Mouse (Mus musculus): ENCODE results near the gene Nmrk2. TPM values are rescaled to one million over a fixed set of nuclear protein-coding genes. Genes with fewer than 3 reads are reported as not detected.

Gene Nmrk2
- polyA plus RNA-seq, 1 experiment, result not detected

- DNase-seq (ENCODE audit: low read depth), result no peak
These were observed 36.7 kb downstream of the Nmrk2 start for GRCm38 (mm10) chr10:81165118-81165517.

GRCm38 (mm10) chr10:81162318-81162652, 39.6 kb downstream of the Nmrk2 start:
- DNase-seq (ENCODE audit: low read depth), result no peak

- DNase-seq (ENCODE audit: low read depth), result no peak
These were observed 40.1 kb downstream of the Nmrk2 start for GRCm38 (mm10) chr10:81161602-81162317.

- no peak for DNase-seq (ENCODE audit: low read depth)
These were observed 47.1 kb downstream of the Nmrk2 start for GRCm38 (mm10) chr10:81154736-81155135.

GRCm38 (mm10) chr10:81154313-81154712, 47.5 kb downstream of the Nmrk2 start:
- no peak for DNase-seq (ENCODE audit: low read depth)

- no peak for DNase-seq (ENCODE audit: low read depth)
These were observed 49.2 kb downstream of the Nmrk2 start for GRCm38 (mm10) chr10:81152609-81153008.

- DNase-seq (ENCODE audit: low read depth), result no peak
These were observed 50.6 kb downstream of the Nmrk2 start for GRCm38 (mm10) chr10:81151261-81151660.

Other genes with a start within 250 kb of the Nmrk2 start
- 5.9 and 6.3 TPM in 2 replicates for gene Gng7, start 187.1 kb downstream of the Nmrk2 start, polyA plus RNA-seq (2012; rRNA removed)
- not detected in 2 replicates for gene Diras1, start 176.4 kb downstream of the Nmrk2 start, polyA plus RNA-seq (2012; rRNA removed)
- 31.0 and 34.3 TPM in 2 replicates for gene Slc39a3, start 164.6 kb downstream of the Nmrk2 start, polyA plus RNA-seq (2012; rRNA removed)
- 197 and 235 TPM in 2 replicates for gene Sgta, start 141.9 kb downstream of the Nmrk2 start, polyA plus RNA-seq (2012; rRNA removed)
- 31.7 and 35.0 TPM in 2 replicates for gene Thop1, start 132.0 kb downstream of the Nmrk2 start, polyA plus RNA-seq (2012; rRNA removed)
- gene Creb3l3, start 103.2 kb downstream of the Nmrk2 start, polyA plus RNA-seq (2012; rRNA removed), result 0.41 and 0.61 TPM in 2 replicates
- gene Map2k2, start 96.1 kb downstream of the Nmrk2 start, polyA plus RNA-seq (2012; rRNA removed), result 132 and 176 TPM in 2 replicates
- gene Zbtb7a, start 66.8 kb downstream of the Nmrk2 start, polyA plus RNA-seq (2012; rRNA removed), result 30.0 and 49.1 TPM in 2 replicates
- 31.5 and 32.8 TPM in 2 replicates for gene Pias4, start 34.1 kb downstream of the Nmrk2 start, polyA plus RNA-seq (2012; rRNA removed)
- 1,971 and 2,241 TPM in 2 replicates for gene Eef2, start 25.4 kb downstream of the Nmrk2 start, polyA plus RNA-seq (2012; rRNA removed)
- 76.3 and 81.7 TPM in 2 replicates for gene Dapk3, start 19.0 kb downstream of the Nmrk2 start, polyA plus RNA-seq (2012; rRNA removed)
- not detected in 2 replicates for gene 4930442H23Rik, start 18.2 kb downstream of the Nmrk2 start, polyA plus RNA-seq (2012; rRNA removed)
- gene Atcay, start 28.8 kb upstream of the Nmrk2 start, polyA plus RNA-seq (2012; rRNA removed), result 0.03 TPM in 1 of 2 replicates, not detected in the other
- gene Zfr2, start 31.1 kb upstream of the Nmrk2 start, polyA plus RNA-seq (2012; rRNA removed), result 17.9 and 20.9 TPM in 2 replicates
- 3.1 and 4.7 TPM in 2 replicates for gene Matk, start 50.9 kb upstream of the Nmrk2 start, polyA plus RNA-seq (2012; rRNA removed)
- gene Mrpl54, start 64.9 kb upstream of the Nmrk2 start, polyA plus RNA-seq (2012; rRNA removed), result 65.7 and 72.8 TPM in 2 replicates
- gene Apba3, start 64.9 kb upstream of the Nmrk2 start, polyA plus RNA-seq (2012; rRNA removed), result 61.1 and 77.4 TPM in 2 replicates
- gene Tjp3, start 89.5 kb upstream of the Nmrk2 start, polyA plus RNA-seq (2012; rRNA removed), result 21.4 and 29.9 TPM in 2 replicates
- 57.9 and 58.4 TPM in 2 replicates for gene Pip5k1c, start 90.9 kb upstream of the Nmrk2 start, polyA plus RNA-seq (2012; rRNA removed)
- 24.8 and 25.0 TPM in 2 replicates for gene Cactin, start 119.1 kb upstream of the Nmrk2 start, polyA plus RNA-seq (2012; rRNA removed)
- gene Tbxa2r, start 126.7 kb upstream of the Nmrk2 start, polyA plus RNA-seq (2012; rRNA removed), result 8.3 and 9.3 TPM in 2 replicates
- gene Gipc3, start 141.2 kb upstream of the Nmrk2 start, polyA plus RNA-seq (2012; rRNA removed), result 1.4 and 1.7 TPM in 2 replicates
- 60.3 and 76.7 TPM in 2 replicates for gene Hmg20b, start 148.4 kb upstream of the Nmrk2 start, polyA plus RNA-seq (2012; rRNA removed)
- 29.8 and 39.5 TPM in 2 replicates for gene Mfsd12, start 155.4 kb upstream of the Nmrk2 start, polyA plus RNA-seq (2012; rRNA removed)
- gene 4930404N11Rik, start 163.8 kb upstream of the Nmrk2 start, polyA plus RNA-seq (2012; rRNA removed), result 1.7 and 2.0 TPM in 2 replicates
- 48.7 and 59.7 TPM in 2 replicates for gene Fzr1, start 176.5 kb upstream of the Nmrk2 start, polyA plus RNA-seq (2012; rRNA removed)
- 93.9 and 96.3 TPM in 2 replicates for gene Dohh, start 182.4 kb upstream of the Nmrk2 start, polyA plus RNA-seq (2012; rRNA removed)
- 3.3 and 4.2 TPM in 2 replicates for gene Gm48551, start 182.4 kb upstream of the Nmrk2 start, polyA plus RNA-seq (2012; rRNA removed)
- 3.1 and 5.6 TPM in 2 replicates for gene Gm48552, start 187.0 kb upstream of the Nmrk2 start, polyA plus RNA-seq (2012; rRNA removed)
- gene Smim24, start 191.0 kb upstream of the Nmrk2 start, polyA plus RNA-seq (2012; rRNA removed), result 28.6 and 32.6 TPM in 2 replicates

All from gonadal fat pad, adult 2 months (tissue).